Mouse (Mus musculus) C2C12 (cell line): ENCODE data around the gene Srd5a2. TPM values are rescaled to one million over a fixed set of nuclear protein-coding genes. Genes with fewer than 3 reads are reported as not detected.
A peak's percentile ranks its signal among the peaks of the same experiment; 100 is the strongest.
"Not testable (repeated sequence)": the region's sequence is repeated elsewhere in the genome, so short reads cannot be mapped to it uniquely, and the experiment has no call there.

Experiments used
- H3K27me3 ChIP-seq: one replicate; pipeline ENCODE4 v1.6.1; 2011; ENCODE audit not compliant: control insufficient read depth, insufficient read depth, insufficient read length
- H3K36me3 ChIP-seq: one replicate; pipeline ENCODE4 v1.6.1; 2011; ENCODE audit not compliant: control insufficient read depth, insufficient read depth
- H3K4me3 ChIP-seq: one replicate; pipeline ENCODE4 v1.5.1; 2011; ENCODE audit warnings: mild to moderate bottlenecking, control low read depth; ENCODE audit not compliant: poor library complexity, insufficient read depth, severe bottlenecking
- H3K79me2 ChIP-seq: one replicate; pipeline ENCODE4 v1.6.1; 2011; ENCODE audit not compliant: control insufficient read depth, insufficient read depth
- H3K79me3 ChIP-seq: one replicate; pipeline ENCODE4 v1.6.1; 2011; ENCODE audit warnings: low read depth, control low read depth
- H3ac ChIP-seq: one replicate; pipeline ENCODE3; 2011; ENCODE audit warnings: low read depth; ENCODE audit not compliant: control insufficient read depth, insufficient read length
- CEBPB ChIP-seq: IDR thresholded peaks from one replicate; pipeline ENCODE4 v1.6.1; 2011; ENCODE audit warnings: low read depth, mild to moderate bottlenecking, control low read depth, moderate library complexity
- CTCF ChIP-seq: IDR thresholded peaks from one replicate; pipeline ENCODE4 v1.5.1; 2011; ENCODE audit not compliant: control insufficient read depth, insufficient read depth, insufficient read length
- FOSL1 ChIP-seq: IDR thresholded peaks from one replicate; pipeline ENCODE4 v1.8.0; 2011; ENCODE audit warnings: mild to moderate bottlenecking, low read length; ENCODE audit not compliant: poor library complexity, insufficient read depth, severe bottlenecking
- MAX ChIP-seq: IDR thresholded peaks from one replicate; pipeline ENCODE4 v1.6.1; 2011; ENCODE audit warnings: mild to moderate bottlenecking, control low read depth
- MYOG ChIP-seq: IDR thresholded peaks from one replicate; pipeline ENCODE4 v1.6.1; 2011; ENCODE audit not compliant: control insufficient read depth, insufficient read length; ENCODE audit errors: extremely low read depth
- USF1 ChIP-seq: IDR thresholded peaks from one replicate; pipeline ENCODE4 v1.6.1; 2011; ENCODE audit warnings: low read depth, mild to moderate bottlenecking, control low read depth, moderate library complexity
- polyA plus RNA-seq: library from polyadenylated mRNA; unstranded; fragments of >200 nt; fragmentation: generic; extraction: Trizol; gene quantifications from one replicate; pipeline ENCODE4 v1.2.1, GENCODE M21; 2012; ENCODE audit warnings: missing spikeins

Gene Srd5a2
- polyA plus RNA-seq, 1 experiment = not detected

DNA sequence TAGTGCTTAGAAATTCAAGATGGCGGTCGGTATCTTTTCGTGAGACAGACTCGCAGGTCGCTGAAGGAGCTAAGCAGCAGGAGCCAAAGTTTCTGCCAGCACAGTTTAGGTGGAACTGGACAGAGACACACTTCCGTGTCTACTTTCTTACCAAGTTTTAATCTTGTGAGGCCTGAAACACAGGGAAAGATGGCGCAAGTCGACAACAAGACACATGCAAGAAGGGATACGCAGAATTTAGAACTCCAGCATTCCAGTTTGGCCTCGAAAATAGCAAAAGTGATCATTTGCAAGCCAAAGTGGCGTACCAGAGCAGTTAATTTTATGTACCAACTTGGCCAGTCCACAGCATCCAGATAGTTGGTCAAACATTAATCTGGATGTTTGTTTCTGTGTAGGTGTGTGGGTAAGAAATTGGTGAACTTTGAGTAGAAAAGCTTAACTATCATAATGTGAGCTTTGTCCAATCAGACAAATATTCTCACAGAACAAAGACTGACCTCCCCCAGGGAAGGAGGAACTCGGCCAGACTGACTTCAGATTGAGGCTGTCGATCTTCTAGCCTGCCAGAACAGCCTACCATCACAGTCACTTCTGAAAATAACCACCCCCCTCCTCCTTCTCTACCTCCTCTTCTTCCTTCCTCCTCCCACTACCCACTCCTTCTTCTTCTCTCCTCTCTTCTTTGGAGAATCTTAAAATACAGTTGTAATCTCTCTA, 31.2 kb upstream of the Srd5a2 start:
- no peak for TF ChIP-seq CEBPB
- Histone ChIP-seq H3K79me2 (no peaks in the 10 kb centered on the region), H3ac (no peak overlapping the region), H3K36me3 (no peaks in the 10 kb centered on the region), H3K4me3 (no peak overlapping the region), H3K79me3 (no peaks in the 10 kb centered on the region), H3K27me3 (no peaks in the 10 kb centered on the region)

DNA sequence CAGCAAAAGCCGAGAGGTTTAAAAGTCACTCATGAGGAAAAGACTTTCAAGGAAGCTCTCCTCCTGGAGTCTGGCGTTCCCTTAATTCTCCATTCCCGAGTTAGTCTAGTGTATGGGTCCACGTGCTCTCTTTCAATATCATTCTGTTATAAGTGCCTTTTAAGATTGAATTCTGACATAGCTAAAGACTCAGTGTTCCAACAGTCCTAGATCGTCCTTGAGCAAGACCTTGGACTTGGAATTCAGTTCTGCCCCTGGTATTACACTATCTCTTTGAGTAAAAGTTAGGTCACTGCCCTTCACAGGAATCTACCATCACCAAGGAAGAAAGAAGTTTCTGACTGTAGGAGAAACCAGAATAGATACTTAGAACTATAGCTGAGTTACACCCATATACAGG, 25.4 kb upstream of the Srd5a2 start:
- not testable (repeated sequence) for H3K79me3 ChIP-seq, H3K4me3 ChIP-seq, H3K36me3 ChIP-seq, H3K79me2 ChIP-seq, H3ac ChIP-seq, H3K27me3 ChIP-seq

DNA sequence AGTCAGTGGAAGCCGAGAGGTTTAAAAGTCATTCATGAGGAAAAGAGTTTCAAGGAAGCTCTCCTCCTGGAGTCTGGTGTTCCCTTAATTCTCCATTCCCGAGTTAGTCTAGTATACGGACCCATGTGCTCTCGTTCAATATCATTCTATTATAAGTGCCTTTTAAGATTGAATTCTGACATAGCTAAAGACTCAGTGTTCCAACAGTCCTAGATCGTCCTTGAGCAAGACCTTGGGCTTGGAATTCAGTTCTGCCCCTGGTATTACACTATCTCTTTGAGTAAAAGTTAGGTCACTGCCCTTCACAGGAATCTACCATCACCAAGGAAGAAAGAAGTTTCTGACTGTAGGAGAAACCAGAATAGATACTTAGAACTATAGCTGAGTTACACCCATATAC, 15.0 kb upstream of the Srd5a2 start:
- not testable (repeated sequence) for H3K79me2 ChIP-seq, H3K79me3 ChIP-seq, H3ac ChIP-seq, H3K4me3 ChIP-seq, H3K36me3 ChIP-seq, H3K27me3 ChIP-seq

DNA sequence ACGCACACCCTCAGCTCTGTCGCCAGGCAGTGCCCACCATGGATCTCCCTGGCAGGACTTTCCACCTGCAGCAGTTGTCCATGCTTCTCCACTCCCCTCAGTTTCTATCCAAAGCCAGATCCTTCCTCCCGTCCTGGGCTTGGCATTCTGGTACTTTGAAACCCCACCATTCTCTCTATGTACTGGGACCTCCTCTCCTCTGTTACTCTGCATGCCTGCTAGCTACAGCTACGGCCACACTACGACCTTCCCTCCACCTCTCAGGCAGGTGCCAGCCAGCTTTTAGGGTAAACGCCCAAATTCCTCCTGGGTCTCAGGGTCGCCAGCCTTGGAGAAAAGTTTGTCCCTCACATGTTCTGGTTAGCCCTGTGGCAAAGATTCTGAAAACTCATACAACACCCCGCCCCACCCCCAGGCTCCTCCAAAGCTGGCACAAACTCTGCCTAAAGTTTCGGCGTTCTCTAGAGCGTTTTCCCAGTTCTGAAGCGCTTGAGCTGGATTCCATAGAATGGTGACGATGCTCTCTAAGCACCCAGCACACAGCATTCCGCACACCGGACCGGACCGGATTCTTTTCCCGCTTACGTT, 607 bp upstream of the Srd5a2 start:
- TF ChIP-seq CEBPB = no peak
- Histone ChIP-seq H3K79me3 (no peaks in the 10 kb centered on the region), H3K79me2 (no peaks in the 10 kb centered on the region), H3K36me3 (no peaks in the 10 kb centered on the region), H3K27me3 (peaks cover 43% of the 10 kb centered on the region), H3K4me3 (no peak overlapping the region), H3ac (no peak overlapping the region)

DNA sequence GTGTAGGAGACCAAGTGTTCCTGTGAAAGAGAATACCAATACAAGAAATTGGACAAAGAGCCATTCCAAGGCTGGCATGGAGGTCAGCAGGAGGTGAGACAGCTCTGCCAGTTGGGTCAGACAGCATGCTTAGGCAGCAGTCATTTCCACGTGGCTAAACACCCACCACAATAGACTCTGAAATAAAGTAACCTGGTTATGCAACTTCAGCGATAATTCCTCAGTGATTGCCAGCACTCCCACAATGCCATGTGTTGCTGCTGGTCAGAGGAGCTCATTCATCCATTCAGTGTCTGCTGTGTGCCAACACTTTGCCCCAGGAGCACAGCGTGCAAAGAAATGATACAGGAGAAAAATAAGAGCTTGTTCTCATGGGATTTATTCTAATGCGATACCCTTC, 4.0 kb downstream of the Srd5a2 start:
- no peak for TF ChIP-seq MAX
- TF ChIP-seq USF1 = no peak
- no peak for TF ChIP-seq CEBPB
- TF ChIP-seq CTCF = no peak
- no peak overlapping the region for H3K4me3 ChIP-seq
- H3ac ChIP-seq = no peak overlapping the region
- no peaks in the 10 kb centered on the region for H3K79me3 ChIP-seq
- no peaks in the 10 kb centered on the region for H3K36me3 ChIP-seq
- H3K79me2 ChIP-seq = no peaks in the 10 kb centered on the region
- peaks cover 36% of the 10 kb centered on the region for H3K27me3 ChIP-seq

DNA sequence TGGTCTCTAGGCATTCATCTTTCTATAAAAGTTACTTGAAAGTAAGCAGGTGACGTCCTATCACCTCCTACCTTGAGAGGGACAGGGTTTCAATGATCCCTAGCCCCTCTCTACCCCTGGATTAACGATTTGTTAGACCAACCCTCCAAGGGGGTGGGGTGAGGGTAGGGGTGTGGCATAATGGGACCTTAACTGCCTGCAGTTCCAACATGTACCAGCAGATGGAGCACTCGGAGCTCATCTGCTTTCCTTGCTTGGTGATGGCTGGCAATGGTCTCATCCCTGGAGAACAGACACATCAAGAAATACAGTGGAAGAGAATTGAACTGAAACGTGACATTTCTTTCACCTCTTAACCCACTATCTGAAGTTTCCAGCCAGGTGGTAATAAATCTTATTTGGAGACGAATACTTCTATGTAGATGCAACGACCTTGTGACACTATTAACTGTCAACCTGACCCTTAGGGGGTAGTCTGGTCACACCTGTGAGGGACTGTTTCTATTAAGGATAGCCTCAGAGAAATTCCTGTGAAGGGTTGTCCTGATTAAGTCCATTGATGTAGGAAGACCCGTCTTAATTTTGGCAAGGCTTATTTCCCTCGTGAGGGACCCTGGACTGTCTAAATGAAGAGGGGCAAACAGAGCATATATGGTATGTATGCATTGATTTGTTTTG, 27.1 kb downstream of the Srd5a2 start:
- no peaks in the 10 kb centered on the region for H3K36me3 ChIP-seq
- no peaks in the 10 kb centered on the region for H3K27me3 ChIP-seq
- H3K79me3 ChIP-seq = no peaks in the 10 kb centered on the region
- H3K4me3 ChIP-seq = no peak overlapping the region
- no peaks in the 10 kb centered on the region for H3K79me2 ChIP-seq
- H3ac ChIP-seq = no peak overlapping the region
- TF ChIP-seq CTCF (peak; percentile 91), CEBPB (no peak)

DNA sequence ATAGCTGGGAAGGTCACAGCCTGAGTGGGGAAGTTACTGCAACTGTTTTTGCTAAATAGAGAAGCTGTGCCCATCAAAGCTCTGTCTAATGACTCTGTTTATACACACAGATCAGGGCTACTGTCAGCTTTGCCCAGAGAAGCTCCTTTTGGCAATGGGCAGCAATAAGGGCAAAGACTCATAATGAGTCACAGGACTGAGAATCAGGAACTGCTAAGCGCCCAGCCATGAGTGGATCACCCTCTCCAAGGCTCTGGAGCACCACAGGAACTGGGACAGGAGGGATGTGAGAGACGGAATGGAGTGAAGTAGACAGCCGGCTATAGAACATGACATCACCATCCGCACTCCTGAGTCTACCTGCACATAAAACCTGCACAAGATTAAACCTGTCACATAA, 29.4 kb downstream of the Srd5a2 start:
- Histone ChIP-seq H3K27me3 (no peaks in the 10 kb centered on the region), H3ac (no peak overlapping the region), H3K79me2 (no peaks in the 10 kb centered on the region), H3K36me3 (no peaks in the 10 kb centered on the region), H3K79me3 (no peaks in the 10 kb centered on the region), H3K4me3 (no peak overlapping the region)
- TF ChIP-seq FOSL1 (peak; percentile 37), MYOG (no peak)
